Mouse (Mus musculus) thymus, postnatal 4 days (tissue): ENCODE data around the gene Ahnak.
"Not testable (repeated sequence)": the region's sequence is repeated elsewhere in the genome, so short reads cannot be mapped to it uniquely, and the experiment has no call there.

Source experiments
- DNase-seq: peaks from one replicate; pipeline ENCODE4 v3.0.0; 2021

Gene Ahnak

DNA sequence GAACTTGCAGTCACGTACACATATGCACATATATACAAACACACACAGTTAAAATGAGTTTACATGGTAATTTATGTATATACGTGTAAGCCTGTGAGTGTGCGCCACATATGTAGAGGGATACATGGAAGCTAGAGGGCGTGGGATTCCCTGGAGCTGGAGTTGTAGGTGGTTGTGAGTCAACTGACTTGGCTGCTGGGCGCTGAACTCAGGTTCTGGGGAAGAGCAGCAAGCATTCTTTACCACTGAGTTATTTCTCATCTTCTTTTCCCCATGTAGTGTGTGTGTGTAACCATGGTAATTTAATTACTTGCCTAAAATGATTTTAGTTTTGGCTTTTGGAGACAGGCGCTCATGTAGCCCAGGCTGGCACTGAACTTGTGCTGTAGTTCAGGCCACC lies 7.5 kb downstream of the Ahnak start:
- DNase-seq = no peak

DNA sequence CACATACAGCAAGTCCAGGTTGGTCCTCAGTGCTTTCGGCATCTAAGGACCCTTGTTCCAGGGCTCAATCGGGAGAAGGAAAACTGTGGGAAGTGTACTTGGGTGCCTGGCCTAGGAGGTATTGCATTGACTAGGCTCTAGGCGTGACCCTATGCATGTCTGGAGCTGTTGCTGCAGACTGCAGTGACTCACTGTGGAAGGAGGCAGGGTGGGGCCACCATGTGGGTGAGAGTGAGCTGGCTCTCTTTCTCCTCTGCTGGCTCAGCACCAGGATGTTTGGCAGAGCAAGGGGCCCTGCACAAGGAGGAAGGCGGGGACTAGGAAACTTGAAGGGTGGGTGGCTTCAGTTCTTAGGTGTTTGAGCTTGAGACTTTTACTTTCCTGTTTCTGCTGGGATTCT lies 8.5 kb downstream of the Ahnak start:
- peak; percentile 83 for DNase-seq

DNA sequence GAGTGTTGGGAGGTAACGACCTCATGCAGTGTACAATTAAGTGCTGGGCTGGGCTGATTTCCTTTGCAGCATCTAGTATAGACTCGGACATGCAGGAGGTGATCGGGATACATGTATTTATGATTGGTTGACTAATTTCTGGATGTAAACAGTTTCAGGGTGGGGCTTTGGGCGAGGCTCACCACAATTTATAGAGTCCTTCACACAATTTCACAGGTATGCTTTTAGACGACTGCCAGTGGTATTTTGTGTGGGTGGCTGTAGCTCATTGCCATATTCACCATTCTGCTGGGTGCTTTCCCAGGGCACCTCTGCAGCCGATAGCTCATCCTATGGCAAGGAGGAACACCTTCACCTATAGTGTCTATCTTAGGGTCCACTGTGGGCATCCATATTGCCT lies 9.5 kb downstream of the Ahnak start:
- DNase-seq = no peak

DNA sequence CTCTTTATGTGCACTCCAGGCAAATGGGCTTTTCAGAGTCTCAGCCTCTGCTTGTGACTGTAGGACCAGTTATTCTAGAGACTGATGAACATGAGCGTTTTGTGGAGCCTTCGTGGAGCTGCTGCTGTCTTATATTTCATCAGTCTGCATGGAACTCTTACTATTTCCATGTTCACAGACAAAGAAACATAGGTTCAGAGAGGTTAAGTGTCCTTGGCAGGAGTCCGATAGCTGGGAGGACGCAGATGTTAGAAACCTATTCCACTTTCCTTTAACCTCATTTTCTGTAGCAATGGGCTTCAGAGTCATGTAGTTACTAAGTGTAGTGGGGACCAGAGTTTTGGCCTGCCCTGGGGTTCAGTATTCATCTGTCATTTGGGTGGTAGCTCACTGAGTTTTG lies 10.1 kb downstream of the Ahnak start:
- DNase-seq = no peak

DNA sequence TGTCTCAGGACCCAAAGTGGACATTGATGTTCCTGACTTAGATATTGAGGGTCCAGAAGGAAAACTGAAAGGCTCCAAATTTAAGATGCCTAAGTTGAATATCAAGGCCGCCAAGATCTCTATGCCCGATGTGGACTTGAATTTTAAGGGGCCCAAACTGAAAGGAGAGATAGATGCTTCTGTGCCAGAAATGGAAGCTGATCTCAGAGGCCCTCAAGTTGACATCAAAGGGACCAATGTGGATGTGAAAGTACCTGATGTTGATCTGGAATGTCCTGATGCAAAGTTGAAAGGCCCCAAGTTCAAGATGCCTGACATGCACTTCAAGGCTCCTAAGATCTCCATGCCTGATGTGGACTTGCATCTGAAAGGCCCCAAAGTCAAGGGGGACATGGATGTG lies 17.8 kb downstream of the Ahnak start:
- DNase-seq = not testable (repeated sequence)

DNA sequence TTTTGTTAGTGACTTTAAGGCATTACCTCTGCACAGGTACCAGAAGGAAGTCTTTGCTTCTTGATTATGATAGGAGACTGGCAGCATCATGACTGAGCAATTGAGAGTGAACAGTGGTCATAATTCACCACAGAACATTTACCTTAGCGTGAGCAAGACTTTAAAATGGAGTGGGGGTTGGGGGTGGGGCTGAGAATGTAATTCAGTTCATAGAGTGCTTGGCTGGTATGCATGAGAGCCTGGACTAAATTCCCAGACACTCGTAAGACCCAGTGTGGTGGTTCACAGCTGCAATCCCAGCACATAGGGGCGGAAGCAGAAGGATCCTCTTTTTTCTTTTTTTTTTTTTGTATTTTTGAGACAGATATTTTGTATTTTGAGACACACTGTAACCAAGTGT lies 30.2 kb downstream of the Ahnak start:
- DNase-seq = no peak

DNA sequence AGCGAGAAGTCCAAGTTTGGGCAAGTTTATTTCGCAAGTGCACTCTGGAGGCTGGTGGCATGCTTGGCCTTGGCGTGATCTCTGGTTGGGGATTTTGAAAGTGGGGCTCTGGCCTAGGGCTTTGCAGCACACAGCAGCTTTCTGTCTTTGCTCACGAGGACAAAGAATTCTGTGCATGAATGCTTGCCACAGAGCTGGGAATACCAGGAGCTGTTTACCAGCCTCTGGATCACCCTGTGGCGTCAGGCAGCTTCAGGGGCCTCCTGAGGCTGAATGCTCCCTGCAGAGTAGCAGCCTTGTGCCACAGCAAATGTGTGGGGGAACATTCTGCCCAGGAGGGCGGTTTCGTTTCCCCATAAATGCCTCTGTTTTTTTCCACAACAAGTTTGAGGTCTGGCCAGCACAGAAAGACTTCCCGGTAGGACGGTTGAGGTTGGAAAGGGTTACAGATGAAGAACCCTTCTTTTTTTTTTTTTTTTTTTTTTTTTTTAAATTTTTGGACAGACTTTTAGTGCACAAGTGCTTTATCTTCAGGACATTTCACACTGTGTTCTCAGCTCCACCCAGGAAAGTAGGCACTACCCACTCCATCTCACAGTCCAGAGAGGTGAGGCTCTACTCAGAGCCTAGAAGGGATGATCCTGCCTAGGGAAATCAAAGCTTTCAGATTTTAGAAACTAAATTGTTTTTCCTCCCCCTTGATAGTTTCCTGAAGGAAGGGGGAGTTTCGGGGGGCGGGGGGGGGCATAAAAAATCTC lies 34.1 kb downstream of the Ahnak start:
- no peak for DNase-seq

DNA sequence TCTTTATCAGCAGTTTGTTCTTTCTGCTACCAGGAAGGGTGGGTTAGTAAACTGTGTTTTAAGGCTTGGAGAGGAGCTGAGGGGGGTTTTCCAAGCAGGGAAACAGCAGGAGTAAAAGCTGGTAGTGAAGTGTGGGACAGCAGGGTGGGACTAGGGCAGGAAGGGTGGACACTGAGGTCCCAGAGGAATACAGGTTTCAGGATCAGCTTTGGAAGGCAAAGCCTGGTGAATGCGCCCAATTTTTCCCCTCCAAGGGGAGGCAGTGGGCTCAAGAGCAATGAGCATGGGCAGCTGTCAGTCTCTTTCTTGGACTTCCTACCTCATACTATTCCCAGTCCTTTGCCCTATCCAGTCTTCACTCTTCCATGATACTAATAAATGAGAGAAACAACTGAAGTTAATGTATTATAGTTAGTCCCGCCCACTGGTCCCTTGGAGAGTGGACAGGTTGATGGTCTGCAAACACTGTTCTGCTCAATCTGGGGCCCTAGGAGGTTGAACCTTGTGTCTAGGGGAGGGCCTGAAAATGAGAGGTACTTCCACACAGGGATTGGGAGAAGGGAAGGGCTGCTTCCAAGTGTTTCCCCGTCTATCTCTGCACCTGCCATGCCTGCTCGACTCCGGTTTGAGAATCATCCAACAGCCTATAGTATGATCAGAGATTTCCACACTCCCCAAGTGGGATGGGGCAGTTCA lies 36.6 kb downstream of the Ahnak start:
- no peak for DNase-seq

DNA sequence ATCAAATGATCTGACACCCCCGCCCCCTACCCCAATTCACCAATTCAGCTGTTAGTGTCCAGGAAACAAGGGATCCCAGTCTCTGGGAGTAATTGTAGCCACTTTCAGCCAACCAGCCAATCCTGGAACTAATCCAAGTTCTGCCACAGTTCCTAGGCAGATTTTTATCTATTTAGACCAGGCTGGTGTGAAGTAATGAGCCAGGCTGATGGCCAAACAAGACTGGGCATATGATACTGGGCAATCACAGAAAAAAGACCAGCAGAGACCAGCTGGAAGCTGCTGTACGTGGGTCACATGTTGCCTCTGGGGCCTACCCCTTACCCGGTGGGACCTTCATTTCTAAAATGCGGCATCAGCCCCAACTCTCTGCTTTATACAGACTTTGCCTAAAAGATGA lies 37.5 kb downstream of the Ahnak start:
- no peak for DNase-seq

DNA sequence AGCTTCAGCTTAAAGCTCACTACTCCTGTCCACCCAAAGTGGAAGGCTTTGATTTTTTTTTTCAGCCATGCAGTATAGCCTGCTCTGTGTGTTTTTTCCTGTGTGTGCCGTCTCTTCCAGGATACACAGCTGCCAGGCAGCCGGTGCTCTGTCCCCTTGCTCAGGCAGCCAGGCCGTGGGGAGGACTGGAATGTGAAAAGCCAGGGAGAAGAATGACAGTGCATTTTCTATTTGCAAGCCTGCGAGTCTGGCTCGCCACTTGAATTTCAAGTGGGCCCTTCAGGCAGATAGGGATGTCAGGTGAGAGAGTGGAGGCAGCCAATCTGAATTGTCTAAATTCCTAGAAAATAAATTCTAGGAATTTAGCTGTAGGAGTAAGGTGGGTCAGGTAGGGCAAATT lies 38.7 kb downstream of the Ahnak start:
- DNase-seq = no peak

DNA sequence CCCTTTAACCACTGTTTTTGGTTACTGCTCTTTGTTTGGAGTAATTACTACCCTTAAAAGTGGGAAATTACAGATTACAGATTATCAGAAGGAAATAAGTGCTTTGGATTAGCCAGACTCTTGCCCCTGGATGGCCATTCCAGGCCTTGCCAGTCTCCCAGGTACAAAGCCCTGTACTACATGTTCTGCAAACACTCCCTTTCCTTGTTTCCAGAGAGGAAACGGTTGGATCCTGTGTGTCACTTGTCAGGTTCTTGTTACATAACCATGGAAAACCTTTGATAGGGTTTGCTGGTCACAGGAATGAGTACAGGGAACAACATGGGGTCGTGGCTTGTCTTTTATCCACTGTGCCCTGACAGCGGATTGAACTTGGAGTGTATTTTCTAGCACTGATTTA lies 39.3 kb downstream of the Ahnak start:
- DNase-seq = no peak

DNA sequence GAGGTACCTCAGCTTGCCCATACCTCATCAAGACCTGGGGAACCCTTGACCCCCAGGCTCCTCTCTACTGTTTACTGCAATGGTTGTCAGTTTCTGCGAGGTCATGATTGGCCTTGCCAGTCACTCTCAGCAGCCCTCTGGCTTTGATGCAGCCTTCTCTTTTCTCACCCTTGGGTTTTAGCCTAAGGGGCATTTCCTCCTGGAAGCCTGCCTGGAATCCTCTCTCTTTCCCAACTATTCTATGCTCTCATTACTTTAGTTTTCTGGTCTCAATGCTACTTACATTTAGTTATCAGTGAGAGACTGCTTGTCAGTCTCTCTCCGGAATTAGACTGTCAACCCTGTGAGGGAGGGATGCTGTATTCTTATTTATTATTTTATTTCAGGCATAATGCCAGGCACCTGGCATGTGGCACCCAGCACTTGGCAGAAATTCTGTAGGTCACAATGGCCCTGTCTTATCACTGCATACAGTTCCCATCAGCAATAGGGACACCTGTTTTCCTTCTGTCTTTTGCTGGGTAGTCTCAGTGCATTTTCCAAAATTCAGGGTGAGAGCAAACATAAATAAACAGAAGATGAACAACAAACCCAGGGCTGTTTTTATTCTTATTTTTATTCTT lies 40.7 kb downstream of the Ahnak start:
- no peak for DNase-seq

DNA sequence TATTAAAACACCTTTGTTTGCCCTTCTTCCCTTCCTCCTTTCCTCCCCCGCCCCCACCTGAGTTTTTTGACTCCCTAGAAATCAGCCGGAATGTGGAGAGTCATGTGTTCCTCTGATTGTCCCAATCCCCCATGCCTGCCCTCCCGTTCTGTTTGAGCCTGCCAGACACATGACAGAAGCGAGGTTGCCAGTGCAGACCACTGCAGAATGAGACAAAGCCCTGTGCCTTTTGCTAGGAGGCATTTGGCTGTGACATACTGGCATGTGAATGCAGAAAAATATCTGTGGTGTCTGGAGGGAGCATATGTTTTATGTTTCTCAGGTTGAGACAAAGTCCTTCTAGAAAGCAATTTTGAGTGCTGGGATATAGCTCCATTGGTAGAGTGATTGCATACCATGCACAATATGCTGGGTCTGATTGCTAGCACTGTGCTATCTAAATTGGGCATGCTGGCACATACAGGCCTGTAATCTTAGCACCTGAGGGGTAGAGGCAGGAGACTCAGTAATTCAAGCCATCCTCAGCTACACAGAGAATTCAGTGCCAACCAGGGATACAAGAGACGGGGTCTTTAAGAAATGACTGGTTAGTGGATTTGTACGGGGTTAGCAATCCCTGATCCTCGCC lies 43.5 kb downstream of the Ahnak start:
- DNase-seq = no peak

DNA sequence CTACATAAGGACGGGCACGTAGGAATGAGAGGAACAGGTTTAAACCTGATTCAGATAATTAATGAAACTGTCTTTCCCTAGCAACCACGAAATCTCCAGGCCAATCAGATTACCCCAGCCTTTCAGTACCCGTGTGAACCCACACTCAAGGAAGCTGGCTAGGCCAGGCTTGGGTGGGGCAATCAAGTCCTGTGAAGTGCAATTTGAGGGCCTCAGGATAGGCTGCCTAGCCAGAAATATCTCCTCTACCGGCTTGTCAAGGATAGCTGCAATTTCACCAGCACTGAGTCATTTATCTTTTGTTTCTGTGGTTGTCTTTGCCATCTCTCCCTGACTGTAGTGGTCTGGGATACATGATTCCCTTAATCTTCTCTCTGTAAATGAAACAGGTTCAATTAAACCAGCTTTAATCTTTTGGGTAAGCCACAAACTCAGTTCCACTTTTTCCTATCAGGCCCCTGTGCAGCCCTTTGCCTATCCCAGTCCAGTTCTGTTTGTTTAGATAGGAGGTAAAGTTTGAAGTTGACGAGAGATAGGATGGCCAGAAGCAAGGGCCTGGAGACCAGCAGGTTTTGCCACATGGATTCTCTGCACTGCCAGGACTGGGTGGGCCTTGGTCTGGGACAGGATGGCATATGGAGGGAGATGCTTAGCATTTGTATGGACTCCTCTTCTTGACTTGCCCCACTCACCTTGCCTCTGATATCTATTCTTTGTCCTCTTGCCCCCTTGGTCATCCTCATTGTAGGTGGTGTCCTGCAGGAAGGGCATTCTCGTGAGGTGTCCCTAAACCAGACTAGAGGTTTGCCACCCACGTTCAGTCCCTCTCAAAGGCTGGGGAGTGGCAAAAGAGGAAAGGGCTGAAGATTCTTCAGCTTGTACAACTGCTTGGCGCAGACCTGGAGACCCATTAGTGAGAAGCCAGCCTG lies 44.6 kb downstream of the Ahnak start:
- no peak for DNase-seq

DNA sequence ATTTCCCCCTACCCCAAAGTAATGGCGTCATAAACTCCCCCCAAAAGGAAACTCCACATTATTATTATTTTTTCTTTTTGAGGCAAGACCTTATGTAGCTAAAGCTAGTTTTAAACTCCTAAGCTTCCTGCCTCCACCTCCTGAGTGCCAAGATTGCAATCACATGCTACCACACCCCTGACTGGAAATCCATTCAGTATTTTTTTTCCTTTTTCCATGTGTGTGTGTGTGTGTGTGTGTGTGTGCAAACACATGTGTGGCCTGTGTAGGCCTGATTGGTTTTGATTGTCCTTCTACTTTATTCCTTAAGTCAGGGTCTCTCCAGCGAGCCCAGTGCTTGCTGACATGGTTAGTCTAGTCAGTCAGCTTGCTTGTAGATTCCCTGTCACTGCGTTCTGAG lies 45.4 kb downstream of the Ahnak start:
- DNase-seq = no peak

DNA sequence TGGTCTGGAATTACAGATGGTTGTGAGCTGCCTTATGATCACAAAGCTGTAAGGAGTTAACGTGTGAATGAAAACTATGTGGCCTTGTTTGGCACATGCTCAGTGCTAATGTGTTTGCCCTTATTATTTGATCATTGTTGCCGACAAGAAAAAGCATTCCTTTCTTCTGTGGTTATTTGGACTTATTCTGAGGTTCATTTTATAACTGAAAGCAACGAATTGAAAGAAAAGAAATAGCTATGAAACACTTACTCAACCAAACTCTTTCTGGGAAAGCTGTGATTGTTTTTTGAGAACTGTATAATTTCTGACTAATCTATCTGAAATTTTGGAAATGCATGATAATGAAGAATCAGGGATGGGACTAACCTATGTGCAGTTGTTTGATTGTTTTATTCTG lies 46.0 kb downstream of the Ahnak start:
- no peak for DNase-seq

DNA sequence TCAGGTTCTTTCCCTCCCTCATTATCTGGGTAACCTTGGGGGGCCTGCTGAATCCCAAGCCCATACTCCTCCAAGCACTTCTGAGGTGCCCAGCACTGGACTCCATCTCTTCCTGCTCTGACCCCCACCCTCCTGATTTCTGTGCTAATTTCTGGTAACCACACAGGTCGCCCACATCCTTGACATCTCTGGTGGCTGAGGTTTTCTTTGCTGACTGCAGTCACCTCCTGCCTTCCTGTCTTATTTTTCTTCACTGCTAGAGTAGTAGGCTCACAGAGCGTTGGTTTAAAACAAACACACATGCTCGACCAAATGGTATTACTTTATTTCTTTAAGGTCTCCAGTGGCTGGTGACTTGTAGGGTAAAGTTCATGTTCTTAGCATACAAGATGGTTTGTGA lies 49.1 kb downstream of the Ahnak start:
- DNase-seq = peak; percentile 43

DNA sequence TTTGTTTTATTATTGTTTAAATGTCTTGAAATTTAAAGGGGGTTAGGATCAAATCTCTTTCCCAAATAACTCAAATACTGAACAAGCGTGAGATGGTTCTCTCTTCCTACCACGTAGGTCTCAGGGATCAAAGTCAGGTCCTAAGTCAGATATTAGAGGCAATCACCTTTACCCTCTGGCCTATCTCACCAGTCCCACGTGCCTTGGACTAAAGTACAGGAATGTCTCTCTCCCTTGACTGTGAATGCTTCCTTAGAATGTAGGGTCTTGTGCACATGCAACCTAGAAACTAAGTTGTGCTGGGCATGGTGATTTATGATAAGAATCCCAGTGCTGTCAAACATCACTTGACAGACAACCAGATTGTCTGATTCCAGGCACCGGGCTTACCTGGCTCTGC lies 50.2 kb downstream of the Ahnak start:
- DNase-seq = no peak

DNA sequence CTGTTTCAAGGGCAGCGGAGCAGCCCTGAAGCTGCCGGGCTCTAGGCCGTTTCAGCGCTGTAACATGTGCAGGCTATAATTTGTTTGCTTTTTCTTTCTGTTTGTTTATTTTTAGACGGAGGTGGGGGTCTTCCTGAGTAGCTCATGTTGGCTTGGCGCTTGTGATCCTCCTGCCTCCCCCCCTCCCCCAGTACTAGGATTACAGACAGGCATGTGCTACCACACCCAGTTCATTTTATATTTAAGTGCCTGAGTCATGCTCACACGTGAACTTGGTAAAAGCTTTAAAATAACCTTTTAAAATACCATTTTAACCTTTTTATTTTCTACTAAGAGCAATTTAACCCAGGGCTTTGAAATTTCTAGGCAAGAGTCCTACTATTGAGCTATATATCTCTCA lies 50.8 kb downstream of the Ahnak start:
- no peak for DNase-seq

DNA sequence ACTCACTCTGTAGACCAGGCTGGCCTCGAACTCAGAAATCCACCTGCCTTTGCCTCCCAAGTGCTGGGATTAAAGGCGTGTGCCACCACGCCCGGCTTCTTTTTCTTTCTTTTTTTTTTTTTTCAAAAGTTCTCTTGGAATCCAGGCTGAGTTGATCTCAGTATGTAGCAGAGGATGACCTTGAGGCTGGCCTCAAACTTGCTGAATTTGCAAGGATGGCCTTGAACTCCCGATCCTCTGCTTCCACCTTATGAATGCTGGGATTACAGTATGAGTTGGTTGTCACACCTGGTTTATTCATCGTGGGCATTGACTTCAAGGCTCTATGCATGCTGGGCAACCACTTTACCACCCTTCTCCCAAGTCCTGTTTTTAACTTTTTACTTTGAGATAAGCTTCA lies 51.6 kb downstream of the Ahnak start:
- DNase-seq = no peak

DNA sequence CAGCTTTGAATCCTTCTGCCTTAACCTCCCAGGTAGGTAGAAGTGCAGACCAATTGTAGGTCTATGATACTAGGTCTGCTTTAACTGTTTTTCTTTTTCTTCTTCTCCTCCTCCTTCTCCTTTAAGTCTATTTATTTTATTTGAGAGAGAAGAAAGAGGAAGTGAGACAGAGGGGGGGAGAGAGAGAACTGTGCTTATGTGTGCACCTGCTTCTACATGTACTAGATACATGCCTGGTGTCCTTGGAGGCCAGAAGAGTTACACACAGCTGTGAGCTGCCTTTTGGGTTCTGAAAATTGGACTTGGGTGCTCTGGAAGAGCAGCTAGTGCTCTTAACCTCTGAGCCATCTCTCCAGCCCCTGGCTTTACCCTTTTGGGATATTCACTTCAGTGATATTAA lies 52.0 kb downstream of the Ahnak start:
- peak; percentile 32 for DNase-seq

DNA sequence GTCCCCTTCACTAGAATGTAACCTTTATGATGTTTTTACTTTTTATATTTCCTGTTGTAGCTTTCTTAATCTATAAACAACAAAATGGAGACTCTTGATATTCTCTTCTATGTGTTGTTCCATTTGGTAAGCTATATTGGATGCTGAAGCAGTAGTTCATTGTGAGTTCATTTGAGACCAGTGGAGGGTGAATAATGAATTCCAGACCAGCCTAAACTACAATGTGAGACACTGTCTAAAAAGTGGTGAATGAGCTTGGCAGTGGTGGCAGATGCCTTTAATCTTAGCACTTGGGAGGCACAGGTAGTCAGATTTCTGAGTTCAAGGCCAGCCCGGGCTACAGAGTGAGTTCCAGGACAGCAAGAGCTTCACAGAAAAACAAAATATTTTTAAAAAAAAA lies 54.0 kb downstream of the Ahnak start:
- no peak for DNase-seq

DNA sequence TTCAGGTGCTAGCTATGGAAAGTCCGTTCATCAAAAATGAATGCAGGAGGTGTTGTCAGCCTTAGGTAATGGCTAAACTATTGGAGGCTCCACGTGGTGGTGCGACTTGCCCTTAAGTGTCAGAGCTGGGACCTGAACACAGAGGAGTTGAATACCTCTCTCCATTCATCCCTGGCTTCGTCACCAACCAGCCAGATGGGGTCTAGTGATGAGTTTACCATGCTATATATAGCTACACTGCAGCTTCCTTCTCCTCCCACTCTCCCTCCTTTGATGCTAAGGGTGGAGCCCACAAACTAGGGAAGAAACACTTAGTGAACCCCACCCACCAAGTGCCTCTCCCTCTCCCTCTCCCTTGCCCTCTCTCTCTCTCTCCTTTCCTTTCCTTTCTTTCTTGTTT lies 55.2 kb downstream of the Ahnak start:
- no peak for DNase-seq
